Mouse (Mus musculus) hindbrain, embryonic 15.5 days (tissue): ENCODE results near the gene Gm5415. TPM values are rescaled to one million over a fixed set of nuclear protein-coding genes. Genes with fewer than 3 reads are reported as not detected.
"Not testable (repeated sequence)": the region's sequence is repeated elsewhere in the genome, so short reads cannot be mapped to it uniquely, and the experiment has no call there.

Experiments
- ATAC-seq: fragments of 200-750 bp; cut with Nextera tagmentation; 2 replicates; pipeline ENCODE4 v1.8.0; 2017; ENCODE audit warnings: low read depth, moderate number of reproducible peaks, moderate TSS enrichment; ENCODE audit not compliant: low FRiP score
- H3K27ac ChIP-seq: fragments of 300-500 bp; sonication (generic); replicated peaks from 2 replicates; pipeline ENCODE4 v1.5.1; 2015; ENCODE audit warnings: mild to moderate bottlenecking, inconsistent platforms
- H3K27me3 ChIP-seq: fragments of 300-500 bp; sonication (generic); 2 replicates; pipeline ENCODE4 v1.6.1; 2015; ENCODE audit warnings: control low read depth, inconsistent platforms
- H3K36me3 ChIP-seq: fragments of 300-500 bp; sonication (generic); 2 replicates; pipeline ENCODE4 v1.6.1; 2015; ENCODE audit warnings: control low read depth, inconsistent platforms
- H3K4me1 ChIP-seq: fragments of 300-500 bp; sonication (generic); replicated peaks from 2 replicates; pipeline ENCODE4 v1.6.1; 2015; ENCODE audit warnings: control low read depth, inconsistent platforms
- H3K4me2 ChIP-seq: fragments of 300-500 bp; sonication (generic); 2 replicates; pipeline ENCODE4 v1.6.1; 2015; ENCODE audit warnings: moderate library complexity, mild to moderate bottlenecking, inconsistent platforms
- H3K4me3 ChIP-seq: fragments of 300-500 bp; sonication (generic); 2 replicates; pipeline ENCODE4 v1.5.1; 2015; ENCODE audit warnings: mild to moderate bottlenecking, inconsistent platforms
- H3K9ac ChIP-seq: fragments of 300-500 bp; sonication (generic); 2 replicates; pipeline ENCODE4 v1.6.1; 2015; ENCODE audit warnings: inconsistent platforms
- H3K9me3 ChIP-seq: fragments of 300-500 bp; sonication (generic); 2 replicates; pipeline ENCODE4 v1.6.1; 2016; ENCODE audit warnings: control low read depth, inconsistent platforms
- WGBS: fragments of 180-500 bp; shearing (Covaris S2); methylation state at CpG from one replicate; pipeline ENCODE4 v1.1.7; 2015; 5-methylcytosine and 5-hydroxymethylcytosine counted together
- polyA plus RNA-seq: library from polyadenylated mRNA; unstranded; fragments of >200 nt; fragmentation: Nextera tagmentation; extraction: Ambion mirVana; gene quantifications from 2 replicates; pipeline ENCODE4 v1.2.1, GENCODE M21; 2015

Gm5415 gene
- polyA plus RNA-seq = 0.56 and 0.59 TPM in 2 replicates

DNA sequence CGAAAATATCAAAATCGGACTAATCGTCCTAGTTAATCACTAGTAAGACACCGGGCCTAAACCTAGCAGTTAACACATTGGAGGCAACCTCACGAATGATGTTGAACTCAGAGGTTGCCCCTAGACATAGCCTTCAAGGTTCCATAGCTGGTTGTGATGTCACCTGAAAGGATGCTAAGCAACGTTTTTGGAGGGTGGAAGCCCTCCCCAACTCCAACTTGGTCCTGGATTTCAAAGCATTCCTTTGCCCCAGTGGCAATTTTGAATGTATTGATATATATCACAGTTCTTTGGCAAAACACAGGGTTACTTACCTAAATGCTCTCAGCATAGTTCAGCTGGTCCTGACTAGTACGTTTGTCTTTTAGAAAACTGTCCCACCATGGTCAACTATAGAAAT lies at the start of gene Gm5415:
TSS of gene Gm5415 (minus strand) at position 101 of the 400 bp plus-strand sequence.
- not testable (repeated sequence) for ATAC-seq, H3K4me1 ChIP-seq, H3K27me3 ChIP-seq, H3K9ac ChIP-seq, H3K9me3 ChIP-seq, H3K4me2 ChIP-seq, H3K27ac ChIP-seq, H3K4me3 ChIP-seq, H3K36me3 ChIP-seq
- 92% methylated on average over 3 of the region's 7 CpGs for WGBS

DNA sequence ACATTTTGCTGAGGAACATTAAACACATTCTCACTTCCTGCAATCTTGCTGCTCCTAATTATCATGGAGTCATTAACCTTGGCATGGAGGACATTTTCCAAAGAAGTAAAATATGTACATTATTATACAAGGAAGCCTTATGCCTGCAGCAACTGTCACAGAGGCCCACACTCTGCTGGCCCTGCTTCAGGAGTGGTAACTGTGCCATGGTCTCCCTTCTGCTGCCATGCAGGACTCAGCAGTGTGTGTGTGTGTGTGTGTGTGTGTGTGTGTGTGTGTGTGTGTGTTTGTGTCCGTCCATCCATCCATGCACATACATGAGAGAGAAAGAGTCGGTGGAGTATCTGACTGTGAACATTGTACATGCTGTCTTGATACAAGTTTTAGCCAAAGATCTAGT lies 21.8 kb upstream of the Gm5415 start:
- no peaks in the 10 kb centered on the region for H3K9me3 ChIP-seq
- H3K9ac ChIP-seq = no peak overlapping the region
- H3K4me3 ChIP-seq = no peak overlapping the region
- no peaks in the 10 kb centered on the region for H3K4me1 ChIP-seq
- H3K27me3 ChIP-seq = no peaks in the 10 kb centered on the region
- no peaks in the 10 kb centered on the region for H3K36me3 ChIP-seq
- 89% methylated on average over 2 of the region's 2 CpGs for WGBS
- ATAC-seq = no peak
- H3K4me2 ChIP-seq = no peak overlapping the region
- H3K27ac ChIP-seq = no peak overlapping the region

DNA sequence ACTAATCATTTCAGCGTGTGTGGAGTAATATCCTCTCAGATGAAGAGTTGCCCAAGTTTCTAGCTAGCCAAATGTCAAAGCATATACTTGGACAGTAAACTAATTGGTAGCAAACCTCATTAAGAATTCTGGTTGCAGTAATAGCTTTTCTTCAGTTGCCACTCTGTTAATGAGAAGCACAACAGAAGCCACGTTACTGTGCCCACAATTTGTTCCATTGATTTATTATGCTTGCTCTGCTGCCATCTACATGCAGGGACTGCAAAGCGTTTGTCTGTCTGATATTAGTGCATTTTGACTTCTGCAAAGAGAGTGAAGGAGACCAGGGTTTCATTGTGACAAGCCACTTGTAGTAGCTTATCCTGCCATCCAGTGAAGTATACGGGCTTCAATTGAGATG lies 6.8 kb upstream of the Gm5415 start:
- ATAC-seq = peak; percentile 65
- no peaks in the 10 kb centered on the region for H3K9me3 ChIP-seq
- H3K27me3 ChIP-seq = no peaks in the 10 kb centered on the region
- H3K4me2 ChIP-seq = no peak overlapping the region
- H3K4me1 ChIP-seq = no peaks in the 10 kb centered on the region
- H3K4me3 ChIP-seq = no peak overlapping the region
- no peaks in the 10 kb centered on the region for H3K36me3 ChIP-seq
- no peak overlapping the region for H3K27ac ChIP-seq
- no peak overlapping the region for H3K9ac ChIP-seq
- 38% methylated on average over 4 of the region's 4 CpGs for WGBS

DNA sequence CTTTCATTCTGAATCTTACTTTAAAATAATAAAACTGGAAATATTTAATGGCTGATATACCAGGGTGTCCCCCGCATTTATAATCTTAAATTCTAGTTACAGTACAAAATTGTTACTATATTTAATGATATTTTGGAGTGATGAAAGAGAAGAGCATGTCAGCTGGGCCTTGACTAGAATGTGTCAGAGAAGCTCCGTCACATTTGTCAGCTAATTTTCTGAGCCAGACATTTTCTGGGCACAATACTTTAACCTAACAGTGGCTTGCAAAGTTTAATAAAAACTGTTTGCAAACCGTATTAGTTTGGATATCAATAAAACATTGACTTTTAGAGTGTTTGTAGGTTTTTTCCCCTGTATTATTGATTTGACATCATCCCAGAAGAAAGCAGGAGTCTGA lies 6.4 kb upstream of the Gm5415 start:
- no peak overlapping the region for H3K27ac ChIP-seq
- no peaks in the 10 kb centered on the region for H3K36me3 ChIP-seq

DNA sequence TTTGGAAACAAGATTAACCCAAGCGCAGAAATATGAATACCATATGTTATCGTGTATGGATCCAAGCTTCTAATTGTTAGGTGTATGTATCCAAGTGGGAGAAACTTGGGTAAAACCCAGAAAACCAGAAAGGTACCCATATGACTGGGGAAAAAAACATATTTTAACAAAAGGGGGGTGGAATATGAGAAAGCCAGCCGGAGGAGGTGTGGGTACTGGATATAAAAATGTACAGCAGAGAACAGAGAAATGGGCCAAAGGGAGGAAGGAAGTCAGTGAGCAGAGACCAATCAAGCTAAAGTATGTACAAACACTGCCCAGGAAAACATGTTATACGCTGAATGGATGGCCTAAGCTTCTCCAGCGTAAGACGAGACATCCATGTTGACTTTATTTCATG lies 43.7 kb downstream of the Gm5415 start:
- Histone ChIP-seq H3K4me1 (no peaks in the 10 kb centered on the region), H3K9ac (no peak overlapping the region), H3K27me3 (no peaks in the 10 kb centered on the region), H3K9me3 (no peaks in the 10 kb centered on the region), H3K27ac (no peak overlapping the region), H3K36me3 (no peaks in the 10 kb centered on the region), H3K4me3 (no peak overlapping the region), H3K4me2 (no peak overlapping the region)
- ATAC-seq = no peak
- WGBS = 93% methylated on average over 6 of the region's 6 CpGs

More for the DNA sequence above, 6.4 kb upstream of the Gm5415 start:
- no peaks in the 10 kb centered on the region for H3K4me1 ChIP-seq
- no peak overlapping the region for H3K4me3 ChIP-seq
- H3K4me2 ChIP-seq = no peak overlapping the region
- ATAC-seq = no peak
- H3K27me3 ChIP-seq = no peaks in the 10 kb centered on the region
- H3K9ac ChIP-seq = no peak overlapping the region
- 81% methylated on average over 3 of the region's 3 CpGs for WGBS
- no peaks in the 10 kb centered on the region for H3K9me3 ChIP-seq
